Mouse (Mus musculus) heart, embryonic 16.5 days (tissue): ENCODE results near the gene Maml3. TPM values are rescaled to one million over a fixed set of nuclear protein-coding genes. Genes with fewer than 3 reads are reported as not detected.

Experiments used
- ATAC-seq: fragments of 200-750 bp; cut with Nextera tagmentation; replicated peaks from 2 replicates; pipeline ENCODE4 v1.8.0; 2017; ENCODE audit warnings: moderate number of reproducible peaks; ENCODE audit not compliant: insufficient read depth, low FRiP score; ENCODE audit errors: extremely low read depth
- H3K27ac ChIP-seq: fragments of 300-500 bp; sonication (generic); 2 replicates; pipeline ENCODE4 v1.5.1; 2014; ENCODE audit warnings: mild to moderate bottlenecking, low read length, control low read depth, moderate library complexity
- H3K27me3 ChIP-seq: fragments of 300-500 bp; sonication (generic); 2 replicates; pipeline ENCODE4 v1.6.1; 2014; ENCODE audit warnings: low read length, mixed read lengths; ENCODE audit not compliant: control insufficient read depth, insufficient read depth
- H3K36me3 ChIP-seq: fragments of 300-500 bp; sonication (generic); 2 replicates; pipeline ENCODE4 v1.6.1; 2014; ENCODE audit not compliant: control insufficient read depth, insufficient read depth
- H3K4me1 ChIP-seq: fragments of 300-500 bp; sonication (generic); 2 replicates; pipeline ENCODE4 v1.6.1; 2014; ENCODE audit warnings: low read length, mixed read lengths; ENCODE audit not compliant: control insufficient read depth, insufficient read depth
- H3K4me2 ChIP-seq: fragments of 300-500 bp; sonication (generic); 2 replicates; pipeline ENCODE4 v1.6.1; 2014; ENCODE audit warnings: low read depth, mild to moderate bottlenecking, control low read depth, low read length
- H3K4me3 ChIP-seq: fragments of 300-500 bp; sonication (generic); 2 replicates; pipeline ENCODE4 v1.5.1; 2014; ENCODE audit warnings: mild to moderate bottlenecking, control low read depth, low read length
- H3K9ac ChIP-seq: fragments of 300-500 bp; sonication (generic); 2 replicates; pipeline ENCODE4 v1.6.1; 2014; ENCODE audit warnings: low read length, control low read depth
- H3K9me3 ChIP-seq: fragments of 300-500 bp; sonication (generic); replicated peaks from 2 replicates; pipeline ENCODE4 v1.6.1; 2016; ENCODE audit warnings: low read length; ENCODE audit not compliant: control insufficient read depth
- WGBS: fragments of 180-500 bp; shearing (Covaris S2); extraction: QIAGEN DNeasy Blood & Tissue Kit; methylation state at CpG from one replicate; pipeline ENCODE4 v1.1.7; 2014; 5-methylcytosine and 5-hydroxymethylcytosine counted together
- polyA plus RNA-seq: library from polyadenylated mRNA; unstranded; fragments of >200 nt; fragmentation: Nextera tagmentation; extraction: Ambion mirVana; gene quantifications from 2 replicates; pipeline ENCODE4 v1.2.1, GENCODE M21; 2015

The Maml3 gene
- polyA plus RNA-seq, 1 experiment from 2014 or later, result 2.6 TPM

DNA sequence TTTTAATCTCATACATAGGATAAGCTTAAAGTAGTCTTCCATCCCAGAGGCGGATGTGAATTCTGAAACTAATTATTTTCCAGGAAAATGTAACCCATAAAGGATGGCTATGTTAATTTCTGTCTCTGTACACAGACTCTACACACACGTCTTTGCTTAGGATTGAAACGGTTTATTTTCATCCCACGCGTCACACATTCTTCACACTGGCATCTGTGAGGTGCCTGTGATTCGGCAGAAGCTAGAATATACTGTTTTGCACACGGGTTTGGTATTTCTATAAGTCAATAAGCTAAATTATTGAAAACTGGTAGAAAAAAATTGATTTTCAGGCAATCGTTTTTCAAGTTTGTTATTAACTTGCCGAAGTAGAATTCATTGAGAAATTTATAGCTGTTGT lies 4.0 kb downstream of the Maml3 start:
- peak overlapping the region; percentile 99 for H3K27ac ChIP-seq
- peaks cover 6% of the 10 kb centered on the region for H3K4me1 ChIP-seq
- H3K27me3 ChIP-seq, result no peaks in the 10 kb centered on the region
- H3K4me2 ChIP-seq, result peak overlapping the region; percentile 79
- H3K9me3 ChIP-seq, result peaks cover 4% of the 10 kb centered on the region
- H3K4me3 ChIP-seq, result no peak overlapping the region
- no peak for ATAC-seq
- H3K36me3 ChIP-seq, result no peaks in the 10 kb centered on the region
- H3K9ac ChIP-seq, result peak overlapping the region; percentile 90
- 36% methylated on average over 9 of the region's 9 CpGs for WGBS

DNA sequence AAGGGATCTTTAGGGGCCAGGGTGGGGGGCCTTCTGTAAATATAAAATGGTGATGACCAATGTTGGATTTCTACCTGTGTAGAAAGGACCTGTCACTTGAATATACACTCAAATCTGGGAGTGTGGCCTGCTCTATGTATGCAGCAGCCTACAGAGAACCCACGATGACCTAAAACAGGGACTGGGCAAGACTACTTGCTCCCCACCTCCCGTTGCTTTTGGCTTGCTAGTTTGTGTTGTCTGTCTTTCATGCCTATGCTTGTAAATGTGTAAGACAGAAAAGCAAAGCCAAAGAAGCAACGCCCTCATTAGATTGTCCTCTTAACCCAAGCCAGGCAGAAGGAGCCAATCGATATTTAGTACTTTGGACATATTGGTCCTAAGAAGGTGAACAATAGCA lies 4.6 kb downstream of the Maml3 start:
- Histone ChIP-seq H3K4me1 (peaks cover 6% of the 10 kb centered on the region), H3K36me3 (no peaks in the 10 kb centered on the region), H3K27me3 (no peaks in the 10 kb centered on the region), H3K4me3 (no peak overlapping the region), H3K9me3 (peaks cover 4% of the 10 kb centered on the region), H3K9ac (no peak overlapping the region), H3K4me2 (no peak overlapping the region), H3K27ac (no peak overlapping the region)
- no peak for ATAC-seq
- 79% methylated on average over 4 of the region's 4 CpGs for WGBS

DNA sequence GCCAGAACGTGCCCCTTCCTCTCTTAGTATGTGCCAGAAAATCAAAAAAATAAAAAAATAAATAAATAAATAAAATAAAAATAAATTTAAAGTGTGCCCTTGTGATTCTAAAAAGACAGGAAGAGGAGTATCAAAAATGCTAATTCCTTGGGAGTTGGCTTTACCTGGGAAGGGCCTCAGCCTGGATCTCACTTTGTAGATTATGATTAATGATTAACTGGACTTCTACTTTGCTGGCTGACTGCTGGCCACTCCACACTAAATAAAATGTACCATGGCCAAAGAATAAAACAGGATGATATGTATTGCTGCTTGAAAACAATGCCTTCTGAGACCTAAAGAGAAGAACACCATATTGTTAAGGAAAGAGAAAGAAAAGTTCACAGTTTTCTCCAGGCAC lies 5.6 kb downstream of the Maml3 start:
- no peak overlapping the region for H3K9ac ChIP-seq
- no peaks in the 10 kb centered on the region for H3K36me3 ChIP-seq
- H3K27ac ChIP-seq, result no peak overlapping the region
- ATAC-seq, result no peak
- no peaks in the 10 kb centered on the region for H3K27me3 ChIP-seq
- no peak overlapping the region for H3K4me2 ChIP-seq
- H3K9me3 ChIP-seq, result peaks cover 4% of the 10 kb centered on the region
- H3K4me3 ChIP-seq, result no peak overlapping the region
- H3K4me1 ChIP-seq, result peaks cover 6% of the 10 kb centered on the region
- WGBS, result 80% methylated on average over 1 of the region's 1 CpGs

DNA sequence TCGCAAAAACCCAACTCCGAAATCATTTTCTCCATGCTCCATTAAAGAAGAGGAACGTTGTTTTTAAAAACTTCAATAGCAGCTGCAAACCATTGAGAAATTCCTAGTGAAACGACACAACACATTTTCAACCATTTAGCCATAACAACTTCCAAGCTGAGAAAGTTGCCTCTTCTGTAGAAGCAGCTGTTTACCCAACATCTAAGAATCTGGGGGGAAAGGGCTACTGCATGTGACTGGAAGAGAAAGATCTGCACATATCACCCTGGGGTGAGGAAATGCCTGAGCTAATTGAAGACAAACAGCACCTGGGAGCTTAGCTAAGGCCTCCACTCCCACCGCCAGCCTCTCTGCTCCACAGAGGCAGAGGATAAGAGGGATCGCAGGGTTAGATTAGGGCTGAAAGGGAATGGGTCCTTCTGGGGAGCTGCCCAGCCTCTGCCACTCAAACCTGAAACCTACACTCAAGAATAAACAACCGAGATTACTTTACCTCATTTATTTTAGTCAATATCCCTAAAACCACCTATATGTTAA lies 13.5 kb downstream of the Maml3 start:
- Histone ChIP-seq H3K9me3 (peaks cover 2% of the 10 kb centered on the region), H3K4me2 (no peak overlapping the region), H3K27ac (no peak overlapping the region), H3K4me3 (no peak overlapping the region), H3K9ac (no peak overlapping the region), H3K27me3 (no peaks in the 10 kb centered on the region), H3K4me1 (peaks cover 29% of the 10 kb centered on the region), H3K36me3 (no peaks in the 10 kb centered on the region)
- WGBS, result 37% methylated on average over 7 of the region's 7 CpGs
- no peak for ATAC-seq

DNA sequence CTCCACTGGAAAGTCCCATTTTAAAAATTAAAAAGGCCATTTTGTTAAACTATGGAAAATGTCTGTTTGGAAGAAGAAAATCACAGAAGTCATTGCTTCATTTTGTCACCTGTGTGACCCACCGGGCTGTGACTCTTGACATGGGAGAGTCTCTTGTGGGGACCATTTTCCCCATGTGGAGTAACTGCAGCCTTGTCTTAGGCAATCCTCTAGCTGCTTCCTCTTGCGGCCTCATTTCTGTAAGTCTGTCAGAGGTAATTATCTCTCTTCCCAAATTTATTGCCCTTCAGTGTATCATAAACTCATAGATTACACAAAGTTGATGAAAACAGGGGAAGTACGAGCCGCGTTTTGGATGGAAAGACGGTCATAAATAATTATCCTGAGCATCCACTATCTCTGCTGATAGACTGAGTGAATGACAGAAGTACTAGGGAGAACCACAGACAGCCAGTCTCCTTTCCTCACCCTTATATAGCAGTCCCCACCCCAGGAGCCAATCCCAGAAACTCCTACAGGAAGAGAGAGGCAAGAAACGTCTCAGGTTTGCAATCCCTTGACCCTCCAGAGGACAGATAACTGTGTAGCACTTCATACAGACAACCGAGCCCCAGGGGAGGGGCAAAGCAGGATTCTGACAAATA lies 14.5 kb downstream of the Maml3 start:
- Histone ChIP-seq H3K4me3 (no peak overlapping the region), H3K27ac (no peak overlapping the region), H3K27me3 (no peaks in the 10 kb centered on the region), H3K9ac (no peak overlapping the region), H3K36me3 (no peaks in the 10 kb centered on the region), H3K9me3 (no peaks in the 10 kb centered on the region), H3K4me1 (peaks cover 29% of the 10 kb centered on the region), H3K4me2 (no peak overlapping the region)
- 39% methylated on average over 8 of the region's 8 CpGs for WGBS
- ATAC-seq, result no peak

DNA sequence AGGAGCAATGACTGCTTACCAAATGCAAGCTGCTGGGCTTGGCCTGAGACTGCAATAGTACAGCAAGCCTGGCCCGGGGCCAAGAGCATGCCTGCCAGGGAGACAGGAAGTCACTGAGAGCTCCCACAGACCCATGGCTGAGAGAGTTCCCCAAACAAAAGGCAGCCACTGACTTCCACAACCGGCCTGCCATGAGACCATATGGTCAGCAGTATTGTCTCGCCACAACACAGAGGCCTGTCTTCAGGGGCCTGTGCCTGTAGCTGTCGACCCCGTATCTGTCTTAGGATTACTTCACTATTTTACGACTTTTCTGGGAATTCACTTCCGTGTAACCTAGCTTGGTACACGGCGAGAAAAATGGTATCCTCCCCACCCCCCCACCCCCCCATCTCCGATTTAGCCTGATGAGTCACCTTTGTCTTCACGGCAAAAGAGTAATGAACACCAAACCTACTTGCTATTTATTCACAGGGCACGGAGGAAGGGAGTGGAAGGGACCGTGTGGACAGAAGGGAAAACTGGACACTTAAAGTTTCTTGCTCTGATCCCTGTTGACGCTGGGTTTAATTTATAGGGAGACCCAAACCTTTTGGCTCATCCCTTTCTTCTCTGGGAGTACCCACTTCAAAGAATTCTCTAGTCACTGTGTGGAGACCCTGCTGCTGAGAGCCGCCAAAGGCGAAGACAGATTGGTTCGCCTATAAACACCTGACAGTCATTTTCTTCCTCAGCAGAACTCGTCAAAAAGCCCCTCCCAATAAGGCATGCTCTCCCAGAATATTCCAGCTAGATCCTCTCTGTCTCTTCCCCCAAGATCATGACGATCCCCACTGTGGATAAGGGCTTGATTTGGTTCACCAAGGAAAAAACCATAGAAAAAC lies 16.2 kb downstream of the Maml3 start:
- H3K27ac ChIP-seq, result peak overlapping the region; percentile 94
- H3K4me1 ChIP-seq, result peaks cover 29% of the 10 kb centered on the region
- no peaks in the 10 kb centered on the region for H3K27me3 ChIP-seq
- peak; percentile 92 for ATAC-seq
- H3K4me2 ChIP-seq, result peak overlapping the region; percentile 66
- 19% methylated on average over 19 of the region's 19 CpGs for WGBS
- H3K9ac ChIP-seq, result peak overlapping the region; percentile 71
- no peaks in the 10 kb centered on the region for H3K9me3 ChIP-seq
- no peaks in the 10 kb centered on the region for H3K36me3 ChIP-seq
- H3K4me3 ChIP-seq, result peak overlapping the region; percentile 42

DNA sequence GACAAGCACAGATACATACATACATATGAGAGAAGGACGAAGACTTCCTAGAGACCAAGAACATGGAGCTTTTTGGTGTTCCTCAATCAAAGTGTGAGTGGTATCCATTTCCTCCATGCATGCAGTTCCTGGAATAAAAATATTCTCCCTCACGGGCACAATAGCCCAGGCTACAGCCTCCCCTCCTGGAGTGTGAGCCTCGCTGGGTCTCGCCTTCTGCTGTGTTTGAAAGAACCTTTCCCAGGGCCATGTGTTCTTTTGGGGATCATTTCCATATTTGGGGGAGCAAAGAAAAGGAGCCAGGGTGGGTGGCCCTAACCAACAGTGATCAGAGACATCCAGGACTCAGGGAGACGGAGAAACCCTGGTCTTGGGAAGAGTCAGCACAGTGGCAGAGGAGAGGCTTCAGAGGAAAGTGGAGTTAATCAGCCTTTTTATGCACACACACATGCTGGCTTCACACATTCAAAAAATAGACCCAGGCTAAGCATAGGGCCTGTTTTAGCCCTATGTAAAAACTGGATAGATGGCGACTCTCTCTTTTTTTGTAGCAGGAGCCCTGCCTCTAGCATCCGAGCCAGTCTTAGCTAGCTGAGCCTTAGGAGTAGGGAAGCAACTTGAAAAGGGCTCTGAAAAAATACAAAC lies 17.1 kb downstream of the Maml3 start:
- no peak; the same call in 1 of the 2 replicates for ATAC-seq
- Histone ChIP-seq H3K36me3 (no peaks in the 10 kb centered on the region), H3K4me1 (peaks cover 29% of the 10 kb centered on the region), H3K9ac (peak overlapping the region; percentile 71), H3K9me3 (no peaks in the 10 kb centered on the region), H3K4me2 (peak overlapping the region; percentile 66; the same call in 1 of the 2 replicates), H3K27ac (peak overlapping the region; percentile 94), H3K4me3 (no peak overlapping the region), H3K27me3 (no peaks in the 10 kb centered on the region)
- WGBS, result 63% methylated on average over 7 of the region's 7 CpGs

DNA sequence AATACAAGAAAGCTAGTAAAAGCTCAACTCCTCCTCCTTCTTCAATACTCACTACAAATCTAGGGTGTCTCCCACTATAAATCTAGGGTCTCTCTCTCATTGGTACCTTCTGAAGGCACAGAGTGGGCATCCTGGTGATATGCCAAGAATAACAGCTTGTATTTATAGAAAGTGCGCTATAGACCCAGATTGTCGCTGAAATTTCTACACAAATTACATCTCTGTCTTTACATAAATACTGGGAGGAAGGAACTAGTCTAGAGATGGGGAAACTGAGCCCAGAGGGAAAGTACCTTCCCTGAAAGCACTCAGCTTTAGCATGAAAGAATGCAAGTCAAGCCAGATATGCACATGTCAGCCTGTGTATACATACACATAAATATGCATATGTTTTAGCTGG lies 26.1 kb downstream of the Maml3 start:
- H3K4me2 ChIP-seq, result no peak overlapping the region
- H3K36me3 ChIP-seq, result no peaks in the 10 kb centered on the region
- WGBS, result 78% methylated on average over 2 of the region's 2 CpGs
- H3K27me3 ChIP-seq, result no peaks in the 10 kb centered on the region
- no peak overlapping the region for H3K4me3 ChIP-seq
- H3K9ac ChIP-seq, result no peak overlapping the region
- H3K9me3 ChIP-seq, result no peaks in the 10 kb centered on the region
- ATAC-seq, result no peak
- H3K4me1 ChIP-seq, result peaks cover 6% of the 10 kb centered on the region; the same call in 1 of the 2 replicates
- no peak overlapping the region for H3K27ac ChIP-seq
